Mouse (Mus musculus) neural tube, embryonic 13.5 days (tissue): Measurements from ENCODE around the gene Pcnx2. TPM values are rescaled to one million over a fixed set of nuclear protein-coding genes. Genes with fewer than 3 reads are reported as not detected.
A peak's percentile ranks its signal among the peaks of the same experiment; 100 is the strongest.

ENCODE experiments used
- ATAC-seq: fragments of 200-750 bp; cut with Nextera tagmentation; 2 replicates; pipeline ENCODE4 v1.8.0; 2017; ENCODE audit warnings: low read depth, mild to moderate bottlenecking, moderate TSS enrichment, moderate library complexity
- H3K27ac ChIP-seq: fragments of 300-500 bp; sonication (generic); replicated peaks from 2 replicates; pipeline ENCODE4 v1.5.1; 2015; ENCODE audit warnings: moderate library complexity, mild to moderate bottlenecking, inconsistent platforms
- H3K27me3 ChIP-seq: fragments of 300-500 bp; sonication (generic); 2 replicates; pipeline ENCODE4 v1.6.1; 2015; ENCODE audit warnings: mild to moderate bottlenecking, inconsistent platforms
- H3K36me3 ChIP-seq: fragments of 300-500 bp; sonication (generic); 2 replicates; pipeline ENCODE4 v1.6.1; 2015; ENCODE audit warnings: mild to moderate bottlenecking, inconsistent platforms
- H3K4me1 ChIP-seq: fragments of 300-500 bp; sonication (generic); replicated peaks from 2 replicates; pipeline ENCODE4 v1.6.1; 2015; ENCODE audit warnings: inconsistent platforms
- H3K4me2 ChIP-seq: fragments of 300-500 bp; sonication (generic); 2 replicates; pipeline ENCODE4 v1.6.1; 2015; ENCODE audit warnings: inconsistent platforms, mild to moderate bottlenecking, moderate library complexity
- H3K4me3 ChIP-seq: fragments of 300-500 bp; sonication (generic); 2 replicates; pipeline ENCODE4 v1.5.1; 2015; ENCODE audit warnings: mild to moderate bottlenecking, inconsistent platforms
- H3K9ac ChIP-seq: fragments of 300-500 bp; sonication (generic); 2 replicates; pipeline ENCODE4 v1.6.1; 2015; ENCODE audit warnings: moderate library complexity, mild to moderate bottlenecking, inconsistent platforms
- H3K9me3 ChIP-seq: fragments of 300-500 bp; sonication (generic); 2 replicates; pipeline ENCODE4 v1.6.1; 2016; ENCODE audit warnings: inconsistent platforms
- WGBS: fragments of 180-500 bp; shearing (Covaris S2); methylation state at CpG from one replicate; pipeline ENCODE4 v1.1.7; 2015; 5-methylcytosine and 5-hydroxymethylcytosine counted together
- polyA plus RNA-seq: library from polyadenylated mRNA; unstranded; fragments of >200 nt; fragmentation: Nextera tagmentation; extraction: Ambion mirVana; gene quantifications from 2 replicates; pipeline ENCODE4 v1.2.1, GENCODE M21; 2015

Pcnx2 gene
- polyA plus RNA-seq, 1 experiment from 2014 or later, result 2.8 TPM

GRCm38 (mm10) chr8:125776314-125776713, 121.8 kb downstream of the Pcnx2 start:
- ATAC-seq, result no peak
- Histone ChIP-seq H3K27ac (no peak overlapping the region), H3K36me3 (peaks cover 14% of the 10 kb centered on the region), H3K4me3 (no peak overlapping the region), H3K4me2 (no peak overlapping the region), H3K9me3 (no peaks in the 10 kb centered on the region), H3K27me3 (no peaks in the 10 kb centered on the region), H3K4me1 (no peaks in the 10 kb centered on the region), H3K9ac (no peak overlapping the region)
- 87% methylated on average over 3 of the region's 3 CpGs for WGBS

- WGBS, result 72% methylated on average over 3 of the region's 3 CpGs
- no peak overlapping the region for H3K4me3 ChIP-seq
- H3K36me3 ChIP-seq, result peaks cover 22% of the 10 kb centered on the region
- no peaks in the 10 kb centered on the region for H3K9me3 ChIP-seq
- no peak overlapping the region for H3K9ac ChIP-seq
- no peak overlapping the region for H3K27ac ChIP-seq
- no peak for ATAC-seq
- H3K4me1 ChIP-seq, result no peaks in the 10 kb centered on the region
- H3K27me3 ChIP-seq, result no peaks in the 10 kb centered on the region
- no peak overlapping the region for H3K4me2 ChIP-seq
These were observed 123.1 kb downstream of the Pcnx2 start for GRCm38 (mm10) chr8:125775031-125775430.

GRCm38 (mm10) chr8:125773281-125773803, 124.8 kb downstream of the Pcnx2 start:
- ATAC-seq, result no peak
- Histone ChIP-seq H3K9ac (no peak overlapping the region), H3K9me3 (no peaks in the 10 kb centered on the region), H3K4me3 (no peak overlapping the region), H3K27ac (no peak overlapping the region), H3K4me1 (no peaks in the 10 kb centered on the region), H3K27me3 (no peaks in the 10 kb centered on the region), H3K36me3 (peaks cover 22% of the 10 kb centered on the region), H3K4me2 (no peak overlapping the region)
- WGBS, result 51% methylated on average over 7 of the region's 7 CpGs

GRCm38 (mm10) chr8:125772300-125772699, 125.8 kb downstream of the Pcnx2 start:
- WGBS, result 84% methylated on average over 2 of the region's 2 CpGs

GRCm38 (mm10) chr8:125768079-125768478, 130.0 kb downstream of the Pcnx2 start:
- Histone ChIP-seq H3K27ac (no peak overlapping the region), H3K9me3 (0 out of 2 replicates have a peak, but pooled peaks cover 5% of the 10 kb centered on the region), H3K27me3 (no peaks in the 10 kb centered on the region), H3K36me3 (peaks cover 47% of the 10 kb centered on the region), H3K4me3 (no peak overlapping the region), H3K4me2 (no peak overlapping the region), H3K9ac (no peak overlapping the region), H3K4me1 (no peaks in the 10 kb centered on the region)
- WGBS, result 83% methylated on average over 10 of the region's 10 CpGs
- ATAC-seq, result no peak

More at GRCm38 (mm10) chr8:125772300-125772699, 125.8 kb downstream of the Pcnx2 start:
- no peaks in the 10 kb centered on the region for H3K9me3 ChIP-seq
- H3K27ac ChIP-seq, result no peak overlapping the region
- no peaks in the 10 kb centered on the region for H3K27me3 ChIP-seq
- peaks cover 27% of the 10 kb centered on the region for H3K36me3 ChIP-seq
- H3K4me3 ChIP-seq, result no peak overlapping the region
- no peaks in the 10 kb centered on the region for H3K4me1 ChIP-seq
- no peak overlapping the region for H3K4me2 ChIP-seq
- ATAC-seq, result no peak
- no peak overlapping the region for H3K9ac ChIP-seq

- no peaks in the 10 kb centered on the region for H3K4me1 ChIP-seq
- 0 out of 2 replicates have a peak, but pooled peaks cover 5% of the 10 kb centered on the region for H3K9me3 ChIP-seq
- no peak overlapping the region for H3K4me2 ChIP-seq
- peaks cover 37% of the 10 kb centered on the region for H3K36me3 ChIP-seq
- no peak overlapping the region for H3K27ac ChIP-seq
- no peak overlapping the region for H3K9ac ChIP-seq
- WGBS, result 94% methylated on average over 16 of the region's 16 CpGs
- H3K4me3 ChIP-seq, result no peak overlapping the region
- ATAC-seq, result no peak
- no peaks in the 10 kb centered on the region for H3K27me3 ChIP-seq
These were observed 134.9 kb downstream of the Pcnx2 start for GRCm38 (mm10) chr8:125763066-125763786.

GRCm38 (mm10) chr8:125759022-125759421, 139.1 kb downstream of the Pcnx2 start:
- WGBS, result 49% methylated on average over 10 of the region's 10 CpGs
- no peak overlapping the region for H3K27ac ChIP-seq
- peaks cover 10% of the 10 kb centered on the region for H3K4me1 ChIP-seq
- ATAC-seq, result no peak
- H3K9me3 ChIP-seq, result 0 out of 2 replicates have a peak, but pooled peaks cover 5% of the 10 kb centered on the region
- no peak overlapping the region for H3K4me3 ChIP-seq
- no peak overlapping the region for H3K4me2 ChIP-seq
- peaks cover 13% of the 10 kb centered on the region; the same call in 1 of the 2 replicates for H3K36me3 ChIP-seq
- no peak overlapping the region for H3K9ac ChIP-seq
- H3K27me3 ChIP-seq, result no peaks in the 10 kb centered on the region

GRCm38 (mm10) chr8:125757106-125757496, 141.0 kb downstream of the Pcnx2 start:
- H3K4me1 ChIP-seq, result peaks cover 10% of the 10 kb centered on the region

GRCm38 (mm10) chr8:125756391-125757105, 141.6 kb downstream of the Pcnx2 start:
- Histone ChIP-seq H3K27me3 (no peaks in the 10 kb centered on the region), H3K4me1 (peaks cover 10% of the 10 kb centered on the region), H3K27ac (no peak overlapping the region; the same call in 1 of the 2 replicates), H3K4me2 (no peak overlapping the region), H3K9me3 (no peaks in the 10 kb centered on the region), H3K36me3 (peaks cover 20% of the 10 kb centered on the region; the same call in 1 of the 2 replicates), H3K9ac (no peak overlapping the region), H3K4me3 (no peak overlapping the region)
- peak; percentile 67 for ATAC-seq
- 45% methylated on average over 9 of the region's 9 CpGs for WGBS

More at GRCm38 (mm10) chr8:125757106-125757496, 141.0 kb downstream of the Pcnx2 start:
- Histone ChIP-seq H3K27me3 (no peaks in the 10 kb centered on the region), H3K36me3 (peaks cover 19% of the 10 kb centered on the region; the same call in 1 of the 2 replicates), H3K4me2 (no peak overlapping the region), H3K4me3 (no peak overlapping the region), H3K9me3 (no peaks in the 10 kb centered on the region), H3K27ac (no peak overlapping the region; the same call in 1 of the 2 replicates), H3K9ac (no peak overlapping the region)
- peak; percentile 52 for ATAC-seq
- WGBS, result 56% methylated on average over 1 of the region's 1 CpGs

GRCm38 (mm10) chr8:125755896-125756295, 142.2 kb downstream of the Pcnx2 start:
- no peak overlapping the region for H3K27ac ChIP-seq
- no peak for ATAC-seq
- H3K9ac ChIP-seq, result no peak overlapping the region
- H3K4me3 ChIP-seq, result no peak overlapping the region
- peaks cover 18% of the 10 kb centered on the region; the same call in 1 of the 2 replicates for H3K36me3 ChIP-seq
- no peaks in the 10 kb centered on the region for H3K9me3 ChIP-seq
- no peak overlapping the region for H3K4me2 ChIP-seq
- 73% methylated on average over 8 of the region's 8 CpGs for WGBS
- H3K27me3 ChIP-seq, result no peaks in the 10 kb centered on the region
- H3K4me1 ChIP-seq, result peaks cover 13% of the 10 kb centered on the region

GRCm38 (mm10) chr8:125750846-125751245, 147.3 kb downstream of the Pcnx2 start:
- ATAC-seq, result no peak
- peaks cover 14% of the 10 kb centered on the region; the same call in 1 of the 2 replicates for H3K36me3 ChIP-seq
- H3K9ac ChIP-seq, result no peak overlapping the region
- H3K4me1 ChIP-seq, result 0 out of 2 replicates have a peak, but pooled peaks cover 6% of the 10 kb centered on the region
- WGBS, result 64% methylated on average over 8 of the region's 8 CpGs
- H3K4me3 ChIP-seq, result no peak overlapping the region
- no peak overlapping the region for H3K4me2 ChIP-seq
- H3K27me3 ChIP-seq, result no peaks in the 10 kb centered on the region
- no peak overlapping the region for H3K27ac ChIP-seq
- no peaks in the 10 kb centered on the region for H3K9me3 ChIP-seq

- Histone ChIP-seq H3K9ac (no peak overlapping the region), H3K4me3 (no peak overlapping the region), H3K9me3 (no peaks in the 10 kb centered on the region)
These were observed 150.7 kb downstream of the Pcnx2 start for GRCm38 (mm10) chr8:125747390-125747789.

More at GRCm38 (mm10) chr8:125747390-125747789, 150.7 kb downstream of the Pcnx2 start:
- ATAC-seq, result no peak
- no peaks in the 10 kb centered on the region for H3K27me3 ChIP-seq
- no peak overlapping the region for H3K4me2 ChIP-seq
- 82% methylated on average over 8 of the region's 8 CpGs for WGBS
- no peak overlapping the region for H3K27ac ChIP-seq
- H3K36me3 ChIP-seq, result peaks cover 5% of the 10 kb centered on the region; the same call in 1 of the 2 replicates
- 0 out of 2 replicates have a peak, but pooled peaks cover 6% of the 10 kb centered on the region for H3K4me1 ChIP-seq
